Mouse (Mus musculus): Measurements from ENCODE around the gene 2900011O08Rik. TPM values are rescaled to one million over a fixed set of nuclear protein-coding genes. Genes with fewer than 3 reads are reported as not detected.

2900011O08Rik gene
- polyA plus RNA-seq, 1 experiment from 2014 or later = 5.1 TPM

GRCm38 (mm10) chr16:14125253-14125652 is 138.8 kb downstream of the 2900011O08Rik start:
- ATAC-seq (ENCODE audit: low read depth) = no peak
- DNase-seq (ENCODE audit: low spot score) = no peak
- Histone ChIP-seq H3K9me3 (ENCODE audit: control insufficient read depth, low read length) (no peaks in the 10 kb centered on the region), H3K27me3 (replicated peaks; ENCODE audit: control insufficient read depth, insufficient read depth, low read length) (no peaks in the 10 kb centered on the region), H3K4me2 (ENCODE audit: low read depth, low read length) (no peak overlapping the region), H3K4me3 (ENCODE audit: low read depth, low read length) (no peak overlapping the region), H3K4me1 (ENCODE audit: control insufficient read depth, insufficient read depth, low read length) (no peaks in the 10 kb centered on the region), H3K36me3 (ENCODE audit: control insufficient read depth, insufficient read depth, low read length) (peaks cover 98% of the 10 kb centered on the region), H3K9ac (ENCODE audit: low read depth, low read length) (no peak overlapping the region), H3K27ac (replicated peaks; ENCODE audit: low read depth, low read length) (no peak overlapping the region)
- 90% methylated on average over 1 of the region's 1 CpGs for WGBS

GRCm38 (mm10) chr16:14128977-14129376 is 142.6 kb downstream of the 2900011O08Rik start:
- no peak overlapping the region for H3K4me3 ChIP-seq (ENCODE audit: low read depth, low read length)
- H3K36me3 ChIP-seq (ENCODE audit: control insufficient read depth, insufficient read depth, low read length) = peaks cover 98% of the 10 kb centered on the region
- no peak overlapping the region for H3K27ac ChIP-seq (replicated peaks; ENCODE audit: low read depth, low read length)
- no peak for ATAC-seq (ENCODE audit: low read depth)
- DNase-seq (ENCODE audit: low spot score) = no peak
- no peaks in the 10 kb centered on the region for H3K9me3 ChIP-seq (ENCODE audit: control insufficient read depth, low read length)
- no peaks in the 10 kb centered on the region for H3K27me3 ChIP-seq (replicated peaks; ENCODE audit: control insufficient read depth, insufficient read depth, low read length)
- H3K9ac ChIP-seq (ENCODE audit: low read depth, low read length) = no peak overlapping the region
- H3K4me1 ChIP-seq (ENCODE audit: control insufficient read depth, insufficient read depth, low read length) = no peaks in the 10 kb centered on the region
- H3K4me2 ChIP-seq (ENCODE audit: low read depth, low read length) = no peak overlapping the region

DNA sequence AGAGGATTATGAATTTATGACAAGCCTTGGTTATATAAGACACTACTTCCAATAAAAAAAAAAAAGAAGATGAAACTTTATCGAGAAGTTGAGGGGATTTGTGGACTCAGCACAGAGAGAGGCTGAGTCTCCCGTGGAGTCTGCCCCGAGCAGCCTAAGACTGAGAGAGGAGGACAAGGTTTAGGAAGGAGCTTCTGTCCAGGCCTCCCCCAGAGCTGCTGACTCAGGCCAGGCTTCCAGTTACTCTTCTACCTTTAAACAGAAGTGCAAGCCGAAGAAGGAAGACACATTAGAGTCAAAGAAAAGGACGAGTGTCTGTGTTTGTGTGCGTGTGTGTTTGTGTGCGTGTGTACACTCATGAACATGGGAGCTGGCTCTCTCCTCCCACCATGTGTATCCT is 144.4 kb downstream of the 2900011O08Rik start:
- Histone ChIP-seq H3K27ac (replicated peaks; ENCODE audit: low read depth, low read length) (no peak overlapping the region), H3K4me3 (ENCODE audit: low read depth, low read length) (no peak overlapping the region), H3K9ac (ENCODE audit: low read depth, low read length) (no peak overlapping the region), H3K4me1 (ENCODE audit: control insufficient read depth, insufficient read depth, low read length) (no peaks in the 10 kb centered on the region), H3K9me3 (ENCODE audit: control insufficient read depth, low read length) (no peaks in the 10 kb centered on the region), H3K27me3 (replicated peaks; ENCODE audit: control insufficient read depth, insufficient read depth, low read length) (no peaks in the 10 kb centered on the region), H3K36me3 (ENCODE audit: control insufficient read depth, insufficient read depth, low read length) (peaks cover 98% of the 10 kb centered on the region), H3K4me2 (ENCODE audit: low read depth, low read length) (no peak overlapping the region)
- ATAC-seq (ENCODE audit: low read depth) (no peak), DNase-seq (ENCODE audit: low spot score) (no peak)
- 92% methylated on average over 7 of the region's 7 CpGs for WGBS

- Histone ChIP-seq H3K4me3 (ENCODE audit: low read depth, low read length) (no peak overlapping the region), H3K9me3 (ENCODE audit: control insufficient read depth, low read length) (no peaks in the 10 kb centered on the region), H3K4me2 (ENCODE audit: low read depth, low read length) (no peak overlapping the region), H3K27me3 (replicated peaks; ENCODE audit: control insufficient read depth, insufficient read depth, low read length) (no peaks in the 10 kb centered on the region), H3K4me1 (ENCODE audit: control insufficient read depth, insufficient read depth, low read length) (no peaks in the 10 kb centered on the region), H3K9ac (ENCODE audit: low read depth, low read length) (no peak overlapping the region), H3K27ac (replicated peaks; ENCODE audit: low read depth, low read length) (no peak overlapping the region), H3K36me3 (ENCODE audit: control insufficient read depth, insufficient read depth, low read length) (peaks cover 98% of the 10 kb centered on the region)
- no peak for DNase-seq (ENCODE audit: low spot score)
- 86% methylated on average over 3 of the region's 3 CpGs for WGBS
- no peak for ATAC-seq (ENCODE audit: low read depth)
Measured at GRCm38 (mm10) chr16:14131376-14131775, 145.0 kb downstream of the 2900011O08Rik start.

GRCm38 (mm10) chr16:14131838-14132237 is 145.4 kb downstream of the 2900011O08Rik start:
- DNase-seq (ENCODE audit: low spot score) = no peak
- Histone ChIP-seq H3K27me3 (replicated peaks; ENCODE audit: control insufficient read depth, insufficient read depth, low read length) (no peaks in the 10 kb centered on the region), H3K4me1 (ENCODE audit: control insufficient read depth, insufficient read depth, low read length) (no peaks in the 10 kb centered on the region), H3K9me3 (ENCODE audit: control insufficient read depth, low read length) (no peaks in the 10 kb centered on the region), H3K36me3 (ENCODE audit: control insufficient read depth, insufficient read depth, low read length) (peaks cover 98% of the 10 kb centered on the region), H3K4me3 (ENCODE audit: low read depth, low read length) (no peak overlapping the region), H3K27ac (replicated peaks; ENCODE audit: low read depth, low read length) (no peak overlapping the region), H3K4me2 (ENCODE audit: low read depth, low read length) (no peak overlapping the region), H3K9ac (ENCODE audit: low read depth, low read length) (no peak overlapping the region)
- 86% methylated on average over 5 of the region's 5 CpGs for WGBS
- ATAC-seq (ENCODE audit: low read depth) = no peak

GRCm38 (mm10) chr16:14135014-14135413 is 148.6 kb downstream of the 2900011O08Rik start:
- ATAC-seq (ENCODE audit: low read depth) = no peak
- Histone ChIP-seq H3K4me1 (ENCODE audit: control insufficient read depth, insufficient read depth, low read length) (no peaks in the 10 kb centered on the region), H3K4me2 (ENCODE audit: low read depth, low read length) (no peak overlapping the region), H3K27me3 (replicated peaks; ENCODE audit: control insufficient read depth, insufficient read depth, low read length) (no peaks in the 10 kb centered on the region), H3K9ac (ENCODE audit: low read depth, low read length) (no peak overlapping the region), H3K36me3 (ENCODE audit: control insufficient read depth, insufficient read depth, low read length) (peaks cover 94% of the 10 kb centered on the region), H3K27ac (replicated peaks; ENCODE audit: low read depth, low read length) (no peak overlapping the region), H3K9me3 (ENCODE audit: control insufficient read depth, low read length) (no peaks in the 10 kb centered on the region), H3K4me3 (ENCODE audit: low read depth, low read length) (no peak overlapping the region)
- 93% methylated on average over 2 of the region's 2 CpGs for WGBS
- no peak for DNase-seq (ENCODE audit: low spot score)

DNA sequence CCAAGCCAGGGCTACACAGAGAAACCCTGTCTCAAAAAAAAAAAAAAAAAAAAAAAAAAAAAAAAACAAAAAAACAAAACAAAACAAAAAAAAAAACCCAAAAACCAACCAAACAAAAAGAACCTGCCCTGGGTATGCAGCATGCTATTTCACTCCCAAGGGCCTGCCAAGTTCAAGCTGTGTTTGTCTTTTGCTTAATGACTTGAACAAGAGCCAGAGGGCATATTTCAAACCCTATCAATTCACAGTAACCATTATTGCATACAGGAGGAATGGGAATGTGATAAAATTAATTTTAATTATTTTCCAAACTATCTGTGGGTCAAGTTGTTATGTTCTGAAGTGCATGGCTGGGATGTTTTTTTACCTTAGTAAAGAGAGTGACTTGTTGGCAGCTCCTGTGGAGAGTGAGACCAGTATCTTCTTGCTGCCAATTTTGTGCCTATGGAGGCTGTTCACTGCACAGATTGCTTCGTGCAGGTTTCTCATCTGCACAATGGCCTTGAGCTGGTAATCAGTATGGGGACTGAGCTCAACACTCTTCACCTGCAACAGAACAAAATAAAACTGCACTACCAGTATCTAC is 151.7 kb downstream of the 2900011O08Rik start:
- Histone ChIP-seq H3K9ac (ENCODE audit: low read depth, low read length) (no peak overlapping the region), H3K4me2 (ENCODE audit: low read depth, low read length) (no peak overlapping the region), H3K27me3 (replicated peaks; ENCODE audit: control insufficient read depth, insufficient read depth, low read length) (no peaks in the 10 kb centered on the region), H3K27ac (replicated peaks; ENCODE audit: low read depth, low read length) (no peak overlapping the region), H3K4me3 (ENCODE audit: low read depth, low read length) (no peak overlapping the region), H3K9me3 (ENCODE audit: control insufficient read depth, low read length) (no peaks in the 10 kb centered on the region), H3K4me1 (ENCODE audit: control insufficient read depth, insufficient read depth, low read length) (no peaks in the 10 kb centered on the region), H3K36me3 (ENCODE audit: control insufficient read depth, insufficient read depth, low read length) (peaks cover 93% of the 10 kb centered on the region)
- ATAC-seq (ENCODE audit: low read depth) = no peak
- DNase-seq (ENCODE audit: low spot score) = no peak
- 82% methylated on average over 1 of the region's 1 CpGs for WGBS

- ATAC-seq (ENCODE audit: low read depth) (no peak), DNase-seq (ENCODE audit: low spot score) (no peak)
- Histone ChIP-seq H3K9me3 (ENCODE audit: control insufficient read depth, low read length) (no peaks in the 10 kb centered on the region), H3K36me3 (ENCODE audit: control insufficient read depth, insufficient read depth, low read length) (peaks cover 93% of the 10 kb centered on the region), H3K9ac (ENCODE audit: low read depth, low read length) (no peak overlapping the region), H3K4me3 (ENCODE audit: low read depth, low read length) (no peak overlapping the region), H3K27ac (replicated peaks; ENCODE audit: low read depth, low read length) (no peak overlapping the region), H3K4me2 (ENCODE audit: low read depth, low read length) (no peak overlapping the region), H3K27me3 (replicated peaks; ENCODE audit: control insufficient read depth, insufficient read depth, low read length) (no peaks in the 10 kb centered on the region), H3K4me1 (ENCODE audit: control insufficient read depth, insufficient read depth, low read length) (no peaks in the 10 kb centered on the region)
Measured at GRCm38 (mm10) chr16:14139106-14139505, 152.7 kb downstream of the 2900011O08Rik start.

DNA sequence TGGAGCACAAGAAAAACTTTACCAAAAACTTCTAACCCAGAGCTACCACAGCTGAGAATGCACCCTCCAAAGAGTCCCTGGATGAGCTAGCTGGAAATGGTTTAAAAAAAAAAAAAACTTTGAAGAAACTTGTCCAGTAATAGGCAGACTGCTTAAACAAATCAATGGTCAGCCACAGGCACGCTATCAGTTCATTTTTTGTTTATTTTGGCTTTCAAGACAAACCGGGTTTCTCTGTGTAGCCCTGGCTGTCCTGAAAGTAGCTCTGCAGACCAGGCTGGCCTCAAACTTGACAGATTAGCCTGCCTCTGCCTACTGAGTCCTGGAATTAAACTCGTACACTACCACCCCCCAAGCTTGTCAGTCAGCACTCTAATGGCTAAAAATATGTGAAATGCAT is 156.9 kb downstream of the 2900011O08Rik start:
- peaks cover 86% of the 10 kb centered on the region for H3K36me3 ChIP-seq (ENCODE audit: control insufficient read depth, insufficient read depth, low read length)
- no peak for ATAC-seq (ENCODE audit: low read depth)
- no peak for DNase-seq (ENCODE audit: low spot score)
- H3K27me3 ChIP-seq (replicated peaks; ENCODE audit: control insufficient read depth, insufficient read depth, low read length) = no peaks in the 10 kb centered on the region
- no peak overlapping the region for H3K4me3 ChIP-seq (ENCODE audit: low read depth, low read length)
- H3K9me3 ChIP-seq (ENCODE audit: control insufficient read depth, low read length) = no peaks in the 10 kb centered on the region
- no peak overlapping the region for H3K27ac ChIP-seq (replicated peaks; ENCODE audit: low read depth, low read length)
- H3K4me1 ChIP-seq (ENCODE audit: control insufficient read depth, insufficient read depth, low read length) = no peaks in the 10 kb centered on the region
- H3K9ac ChIP-seq (ENCODE audit: low read depth, low read length) = no peak overlapping the region
- 82% methylated on average over 3 of the region's 3 CpGs for WGBS
- H3K4me2 ChIP-seq (ENCODE audit: low read depth, low read length) = no peak overlapping the region

Data from embryonic facial prominence, embryonic 14.5 days (tissue).